Mouse (Mus musculus): ENCODE measurements at regions not wholly inside any gene's neighbourhood (a gene's known extent, or its start where the extent isn't known, plus 50 kb on each side); places are given as distances from the start of the nearest gene placed in this dataset.

GRCm38 (mm10) chr17:52303320-52303719 is 299.2 kb upstream of the Kcnh8 start:
- TF ChIP-seq GATA1 (IDR thresholded peaks at IDR 0.05; ENCODE audit: borderline replicate concordance, low read length) (no peak), FLI1 (IDR thresholded peaks at IDR 0.05; ENCODE audit: low read length) (no peak)
- Histone ChIP-seq H3K4me1 (peaks cover 4% of the 10 kb centered on the region; the same call in 1 of the 2 replicates), H3K36me3 (replicated peaks; ENCODE audit: low read length) (no peaks in the 10 kb centered on the region), H3K27me3 (replicated peaks) (no peaks in the 10 kb centered on the region), H3K9me3 (0 out of 2 replicates have a peak, but pooled peaks cover 7% of the 10 kb centered on the region), H3K4me3 (replicated peaks) (no peak overlapping the region)

GRCm38 (mm10) chr17:52299769-52300168 is 302.7 kb upstream of the Kcnh8 start:
- no peaks in the 10 kb centered on the region for H3K27me3 ChIP-seq (replicated peaks)
- peaks cover 4% of the 10 kb centered on the region; the same call in 1 of the 2 replicates for H3K4me1 ChIP-seq
- no peak overlapping the region for H3K4me3 ChIP-seq (replicated peaks)
- no peaks in the 10 kb centered on the region for H3K36me3 ChIP-seq (replicated peaks; ENCODE audit: low read length)
- TF ChIP-seq GATA1 (IDR thresholded peaks at IDR 0.05; ENCODE audit: borderline replicate concordance, low read length): no peak
- no peak for TF ChIP-seq FLI1 (IDR thresholded peaks at IDR 0.05; ENCODE audit: low read length)
- H3K9me3 ChIP-seq: 0 out of 2 replicates have a peak, but pooled peaks cover 7% of the 10 kb centered on the region

GRCm38 (mm10) chr17:52285392-52285791 is 317.1 kb upstream of the Kcnh8 start:
- H3K4me1 ChIP-seq: no peaks in the 10 kb centered on the region; the same call in 1 of the 2 replicates

GRCm38 (mm10) chr17:52282264-52282663 is 320.2 kb upstream of the Kcnh8 start:
- Histone ChIP-seq H3K27me3 (replicated peaks) (no peaks in the 10 kb centered on the region), H3K9me3 (no peaks in the 10 kb centered on the region), H3K4me3 (replicated peaks) (no peak overlapping the region), H3K4me1 (peaks cover 20% of the 10 kb centered on the region), H3K36me3 (replicated peaks; ENCODE audit: low read length) (no peaks in the 10 kb centered on the region)
- TF ChIP-seq GATA1 (IDR thresholded peaks at IDR 0.05; ENCODE audit: borderline replicate concordance, low read length): no peak
- TF ChIP-seq FLI1 (IDR thresholded peaks at IDR 0.05; ENCODE audit: low read length): no peak

More at GRCm38 (mm10) chr17:52285392-52285791, 317.1 kb upstream of the Kcnh8 start:
- no peak for TF ChIP-seq GATA1 (IDR thresholded peaks at IDR 0.05; ENCODE audit: borderline replicate concordance, low read length)
- no peak for TF ChIP-seq FLI1 (IDR thresholded peaks at IDR 0.05; ENCODE audit: low read length)
- no peaks in the 10 kb centered on the region for H3K27me3 ChIP-seq (replicated peaks)
- no peaks in the 10 kb centered on the region for H3K36me3 ChIP-seq (replicated peaks; ENCODE audit: low read length)
- no peak overlapping the region for H3K4me3 ChIP-seq (replicated peaks)
- H3K9me3 ChIP-seq: no peaks in the 10 kb centered on the region

GRCm38 (mm10) chr17:52278523-52278922 is 324.0 kb upstream of the Kcnh8 start:
- H3K4me3 ChIP-seq (replicated peaks): peak overlapping the region; percentile 47
- no peaks in the 10 kb centered on the region for H3K36me3 ChIP-seq (replicated peaks; ENCODE audit: low read length)
- H3K9me3 ChIP-seq: no peaks in the 10 kb centered on the region
- H3K27me3 ChIP-seq (replicated peaks): no peaks in the 10 kb centered on the region
- peaks cover 20% of the 10 kb centered on the region for H3K4me1 ChIP-seq
- TF ChIP-seq FLI1 (IDR thresholded peaks at IDR 0.05; ENCODE audit: low read length) (no peak), GATA1 (IDR thresholded peaks at IDR 0.05; ENCODE audit: borderline replicate concordance, low read length) (no peak)

- Histone ChIP-seq H3K36me3 (replicated peaks; ENCODE audit: low read length) (no peaks in the 10 kb centered on the region), H3K27me3 (replicated peaks) (no peaks in the 10 kb centered on the region), H3K4me3 (replicated peaks) (no peak overlapping the region), H3K9me3 (no peaks in the 10 kb centered on the region), H3K4me1 (peaks cover 65% of the 10 kb centered on the region)
- TF ChIP-seq FLI1 (IDR thresholded peaks at IDR 0.05; ENCODE audit: low read length) (peak; percentile 57; the same call in 1 of the 2 replicates), GATA1 (IDR thresholded peaks at IDR 0.05; ENCODE audit: borderline replicate concordance, low read length) (no peak)
Observed at GRCm38 (mm10) chr17:52268792-52269191, 333.7 kb upstream of the Kcnh8 start.

GRCm38 (mm10) chr17:52251284-52251683 is 351.2 kb upstream of the Kcnh8 start:
- H3K36me3 ChIP-seq (replicated peaks; ENCODE audit: low read length): peaks cover 4% of the 10 kb centered on the region
- no peak for TF ChIP-seq FLI1 (IDR thresholded peaks at IDR 0.05; ENCODE audit: low read length)
- no peak for TF ChIP-seq GATA1 (IDR thresholded peaks at IDR 0.05; ENCODE audit: borderline replicate concordance, low read length)
- peaks cover 35% of the 10 kb centered on the region for H3K4me1 ChIP-seq
- H3K9me3 ChIP-seq: peaks cover 9% of the 10 kb centered on the region
- no peak overlapping the region for H3K4me3 ChIP-seq (replicated peaks)
- H3K27me3 ChIP-seq (replicated peaks): no peaks in the 10 kb centered on the region

- no peak overlapping the region for H3K4me3 ChIP-seq (replicated peaks)
- TF ChIP-seq FLI1 (IDR thresholded peaks at IDR 0.05; ENCODE audit: low read length): no peak
- TF ChIP-seq GATA1 (IDR thresholded peaks at IDR 0.05; ENCODE audit: borderline replicate concordance, low read length): no peak
- H3K27me3 ChIP-seq (replicated peaks): no peaks in the 10 kb centered on the region
- no peaks in the 10 kb centered on the region for H3K4me1 ChIP-seq
- no peaks in the 10 kb centered on the region for H3K36me3 ChIP-seq (replicated peaks; ENCODE audit: low read length)
- 0 out of 2 replicates have a peak, but pooled peaks cover 10% of the 10 kb centered on the region for H3K9me3 ChIP-seq
Observed at GRCm38 (mm10) chr17:52225584-52225983, 376.9 kb upstream of the Kcnh8 start.

- TF ChIP-seq FLI1 (IDR thresholded peaks at IDR 0.05; ENCODE audit: low read length) (no peak), GATA1 (IDR thresholded peaks at IDR 0.05; ENCODE audit: borderline replicate concordance, low read length) (no peak)
- H3K36me3 ChIP-seq (replicated peaks; ENCODE audit: low read length): no peaks in the 10 kb centered on the region
- no peak overlapping the region for H3K4me3 ChIP-seq (replicated peaks)
- H3K27me3 ChIP-seq (replicated peaks): no peaks in the 10 kb centered on the region
- peaks cover 17% of the 10 kb centered on the region; the same call in 1 of the 2 replicates for H3K4me1 ChIP-seq
- H3K9me3 ChIP-seq: 0 out of 2 replicates have a peak, but pooled peaks cover 3% of the 10 kb centered on the region
Observed at GRCm38 (mm10) chr17:52220422-52220821, 382.1 kb upstream of the Kcnh8 start.

- Histone ChIP-seq H3K4me1 (peaks cover 17% of the 10 kb centered on the region; the same call in 1 of the 2 replicates), H3K36me3 (replicated peaks; ENCODE audit: low read length) (no peaks in the 10 kb centered on the region)
- TF ChIP-seq GATA1 (IDR thresholded peaks at IDR 0.05; ENCODE audit: borderline replicate concordance, low read length) (no peak), FLI1 (IDR thresholded peaks at IDR 0.05; ENCODE audit: low read length) (no peak)
Observed at GRCm38 (mm10) chr17:52217411-52217810, 384.3 kb upstream of the Satb1 start.

More at GRCm38 (mm10) chr17:52217411-52217810, 384.3 kb upstream of the Satb1 start:
- Histone ChIP-seq H3K9me3 (no peaks in the 10 kb centered on the region), H3K4me3 (replicated peaks) (no peak overlapping the region), H3K27me3 (replicated peaks) (no peaks in the 10 kb centered on the region)
